Mouse (Mus musculus): ENCODE data around the gene Znrd1as.

GRCm38 (mm10) chr17:37002364-37003330 is 44.3 kb downstream of the Znrd1as start:
- TF ChIP-seq CTCF (IDR thresholded peaks at IDR 0.05; ENCODE audit: control insufficient read depth, insufficient read depth, low read length) (no peak), POLR2A (IDR thresholded peaks at IDR 0.05; ENCODE audit: borderline replicate concordance, control insufficient read depth, low read depth, low read length) (no peak)

Measured in bone marrow, adult 2 months (tissue).